Mouse (Mus musculus) kidney, adult 2 months (tissue): ENCODE results near the gene Snrpb. TPM values are rescaled to one million over a fixed set of nuclear protein-coding genes. Genes with fewer than 3 reads are reported as not detected.

Experiments
- DNase-seq: peaks from one replicate; pipeline ENCODE4 v3.0.0; 2021
- H3K27ac ChIP-seq: fragments of 200-500 bp; 2 replicates; pipeline ENCODE4 v1.5.1; 2012; ENCODE audit warnings: low read depth, low read length, control low read depth, inconsistent platforms; ENCODE audit not compliant: insufficient read depth
- H3K27me3 ChIP-seq: fragments of 200-500 bp; replicated peaks from 2 replicates; pipeline ENCODE4 v1.6.1; 2012; ENCODE audit warnings: mild to moderate bottlenecking, moderate library complexity, low read length, inconsistent platforms; ENCODE audit not compliant: control insufficient read depth, insufficient read depth
- H3K36me3 ChIP-seq: fragments of 200-500 bp; 2 replicates; pipeline ENCODE4 v1.6.1; 2012; ENCODE audit warnings: mild to moderate bottlenecking, moderate library complexity, low read length, inconsistent platforms; ENCODE audit not compliant: control insufficient read depth, insufficient read depth
- H3K4me1 ChIP-seq: fragments of 200-500 bp; 2 replicates; pipeline ENCODE4 v1.6.1; 2011; ENCODE audit warnings: low read length; ENCODE audit not compliant: control insufficient read depth, insufficient read depth
- H3K4me3 ChIP-seq: fragments of 200-500 bp; 2 replicates; pipeline ENCODE4 v1.5.1; 2011; ENCODE audit warnings: mild to moderate bottlenecking, low read depth, low read length, control low read depth; ENCODE audit not compliant: insufficient read depth
- CTCF ChIP-seq: fragments of 200-500 bp; conservative IDR thresholded peaks from 2 replicates; pipeline ENCODE4 v1.5.1; 2011; ENCODE audit warnings: low read depth, mild to moderate bottlenecking, control low read depth, low read length, moderate library complexity, mixed read lengths; ENCODE audit not compliant: insufficient read depth, insufficient read length
- POLR2A ChIP-seq: fragments of 200-500 bp; IDR thresholded peaks from one replicate; pipeline ENCODE4 v1.6.1; 2011; ENCODE audit warnings: low read depth, low read length, control low read depth
- WGBS: fragments of 180-500 bp; shearing (Covaris S2); methylation state at CpG from one replicate; pipeline ENCODE4 v1.1.7; 2018; 5-methylcytosine and 5-hydroxymethylcytosine counted together
- polyA plus RNA-seq: library from polyadenylated mRNA; depleted of rRNA; stranded (reverse); fragments of >200 nt; gene quantifications from 2 replicates; pipeline ENCODE4 v1.2.3, GENCODE M21; 2012

The Snrpb gene
- polyA plus RNA-seq, 1 experiment = 194 TPM

- DNase-seq = no peak
- WGBS = 84% methylated on average over 12 of the region's 12 CpGs
These were observed 9.2 kb upstream of the Snrpb start for GRCm38 (mm10) chr2:130188391-130188790.

GRCm38 (mm10) chr2:130179507-130180019, 360 bp upstream of the Snrpb start:
- peaks cover 6% of the 10 kb centered on the region for H3K4me1 ChIP-seq
- TF ChIP-seq CTCF = no peak
- TF ChIP-seq POLR2A = no peak
- H3K27ac ChIP-seq = peak overlapping the region; percentile 74
- peak overlapping the region; percentile 86 for H3K4me3 ChIP-seq
- DNase-seq = no peak
- 1% methylated on average over 15 of the region's 15 CpGs for WGBS
- H3K27me3 ChIP-seq = no peaks in the 10 kb centered on the region
- peaks cover 5% of the 10 kb centered on the region for H3K36me3 ChIP-seq

More at GRCm38 (mm10) chr2:130188391-130188790, 9.2 kb upstream of the Snrpb start:
- H3K27ac ChIP-seq = no peak overlapping the region
- no peak overlapping the region for H3K4me3 ChIP-seq
- no peak for TF ChIP-seq CTCF
- TF ChIP-seq POLR2A = no peak
- no peaks in the 10 kb centered on the region for H3K4me1 ChIP-seq
- H3K27me3 ChIP-seq = no peaks in the 10 kb centered on the region
- no peaks in the 10 kb centered on the region for H3K36me3 ChIP-seq

DNA sequence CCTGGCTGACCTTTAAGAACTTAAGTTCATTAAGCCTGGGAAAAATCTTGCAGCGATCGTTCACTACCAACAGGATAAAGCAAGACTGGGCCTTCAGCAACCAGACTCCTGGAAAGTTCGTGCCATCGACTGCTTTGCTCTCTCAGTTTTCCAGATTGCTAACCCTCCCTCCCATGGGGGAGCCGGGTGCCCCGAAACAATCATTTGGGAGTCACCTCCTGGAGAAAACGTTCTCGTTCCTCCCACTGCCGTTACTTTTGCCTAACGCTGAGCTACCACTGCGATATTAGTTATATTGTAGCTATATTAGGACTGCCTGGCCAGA, 860 bp downstream of the Snrpb start:
- peak overlapping the region; percentile 88 for H3K27ac ChIP-seq
- peaks cover 6% of the 10 kb centered on the region for H3K4me1 ChIP-seq
- H3K27me3 ChIP-seq = no peaks in the 10 kb centered on the region
- WGBS = under 1% methylated on average over 11 of the region's 11 CpGs
- no peak for TF ChIP-seq CTCF
- TF ChIP-seq POLR2A = no peak
- no peak for DNase-seq
- peaks cover 9% of the 10 kb centered on the region for H3K36me3 ChIP-seq
- H3K4me3 ChIP-seq = peak overlapping the region; percentile 86

GRCm38 (mm10) chr2:130176820-130177219, 2.4 kb downstream of the Snrpb start:
- H3K27me3 ChIP-seq = no peaks in the 10 kb centered on the region

GRCm38 (mm10) chr2:130171674-130172073, 7.5 kb downstream of the Snrpb start:
- TF ChIP-seq CTCF (no peak), POLR2A (no peak)
- 0 out of 2 replicates have a peak, but pooled peaks cover under 1% of the 10 kb centered on the region for H3K4me1 ChIP-seq
- H3K27me3 ChIP-seq = no peaks in the 10 kb centered on the region
- no peak overlapping the region for H3K4me3 ChIP-seq
- H3K36me3 ChIP-seq = peaks cover 29% of the 10 kb centered on the region
- 64% methylated on average over 2 of the region's 2 CpGs for WGBS
- no peak overlapping the region for H3K27ac ChIP-seq
- no peak for DNase-seq

More at GRCm38 (mm10) chr2:130176820-130177219, 2.4 kb downstream of the Snrpb start:
- no peak overlapping the region for H3K4me3 ChIP-seq
- 29% methylated on average over 8 of the region's 8 CpGs for WGBS
- no peak for DNase-seq
- no peak overlapping the region for H3K27ac ChIP-seq
- H3K36me3 ChIP-seq = peaks cover 16% of the 10 kb centered on the region
- H3K4me1 ChIP-seq = peaks cover 6% of the 10 kb centered on the region
- TF ChIP-seq POLR2A = no peak
- no peak for TF ChIP-seq CTCF

- TF ChIP-seq CTCF (peak; percentile 65), POLR2A (no peak)
- Histone ChIP-seq H3K36me3 (peaks cover 18% of the 10 kb centered on the region), H3K4me1 (no peaks in the 10 kb centered on the region), H3K27me3 (no peaks in the 10 kb centered on the region), H3K4me3 (no peak overlapping the region), H3K27ac (no peak overlapping the region)
- WGBS = 46% methylated on average over 3 of the region's 3 CpGs
- peak; percentile 52 for DNase-seq
These were observed 11.3 kb downstream of the Snrpb start for GRCm38 (mm10) chr2:130167861-130168260.

- Histone ChIP-seq H3K4me1 (no peaks in the 10 kb centered on the region), H3K4me3 (no peak overlapping the region), H3K36me3 (peaks cover 10% of the 10 kb centered on the region), H3K27ac (no peak overlapping the region), H3K27me3 (no peaks in the 10 kb centered on the region)
- DNase-seq = peak; percentile 34
- 69% methylated on average over 9 of the region's 9 CpGs for WGBS
- TF ChIP-seq POLR2A (no peak), CTCF (0 out of 2 replicates have a peak, but pooled peaks have one; percentile 27)
These were observed 12.6 kb downstream of the Snrpb start for GRCm38 (mm10) chr2:130166311-130167214.
